Mouse (Mus musculus): ENCODE results near the gene Csrnp3.

GRCm38 (mm10) chr2:65929286-65929685, 83.7 kb downstream of the Csrnp3 start:
- TF ChIP-seq MYC (IDR thresholded peaks at IDR 0.05; ENCODE audit: low read depth, low read length): no peak
- no peak for TF ChIP-seq USF1 (IDR thresholded peaks at IDR 0.05; ENCODE audit: low read depth, low read length)
- TF ChIP-seq CTCF (conservative IDR thresholded peaks at IDR 0.05 in 1 of 2, IDR thresholded peaks at IDR 0.05 in 1 of 2; ENCODE audit: low read depth in 2 of 2, low read length in 2 of 2): no peak
- no peak for TF ChIP-seq ZC3H11A (IDR thresholded peaks at IDR 0.05; ENCODE audit: low read depth, low read length)
- no peak for TF ChIP-seq USF2 (conservative IDR thresholded peaks at IDR 0.05; ENCODE audit: low read depth, low read length)
- no peak for TF ChIP-seq MAFK (IDR thresholded peaks at IDR 0.05; ENCODE audit: insufficient replicate concordance, low read length)
- no peak for TF ChIP-seq SIN3A (IDR thresholded peaks at IDR 0.05; ENCODE audit: low read length)

Data from CH12.LX (cell line).